Mouse (Mus musculus) CH12.LX (cell line): Measurements from ENCODE around the gene Ccdc155.

Source experiments
- CHD1 ChIP-seq: IDR thresholded peaks from 2 replicates; pipeline ENCODE4 v1.6.1; 2012; ENCODE audit warnings: low read depth, low read length, improper control_type of control experiment, inconsistent platforms
- CHD2 ChIP-seq: IDR thresholded peaks from 2 replicates; pipeline ENCODE4 v1.6.1; 2011; ENCODE audit warnings: low read length, improper control_type of control experiment
- CTCF ChIP-seq, 2 experiments: IDR thresholded peaks in 1 of 2; conservative IDR thresholded peaks in 1 of 2; 2 replicates each; pipeline ENCODE4 v1.5.1; 2011 to 2012; ENCODE audit warnings: low read depth in 2 of 2, low read length in 2 of 2, improper control_type of control experiment in 1 of 2, inconsistent platforms in 1 of 2, mild to moderate bottlenecking in 1 of 2, moderate library complexity in 1 of 2
- E2F4 ChIP-seq: IDR thresholded peaks from 2 replicates; pipeline ENCODE4 v1.6.1; 2011; ENCODE audit warnings: low read depth, low read length, improper control_type of control experiment; ENCODE audit not compliant: insufficient replicate concordance
- IRF4 ChIP-seq: IDR thresholded peaks from 2 replicates; pipeline ENCODE4 v1.6.1; 2014; ENCODE audit warnings: low read depth, mild to moderate bottlenecking, inconsistent platforms, low read length, improper control_type of control experiment
- JUN ChIP-seq: IDR thresholded peaks from 2 replicates; pipeline ENCODE4 v1.6.1; 2011; ENCODE audit warnings: low read depth, mild to moderate bottlenecking, low read length, improper control_type of control experiment, moderate library complexity; ENCODE audit not compliant: insufficient read depth
- KAT2A ChIP-seq: IDR thresholded peaks from 2 replicates; pipeline ENCODE4 v1.6.1; 2012; ENCODE audit warnings: low read length, improper control_type of control experiment, inconsistent platforms; ENCODE audit not compliant: insufficient replicate concordance
- POLR2A ChIP-seq: IDR thresholded peaks from 2 replicates; pipeline ENCODE4 v1.6.1; 2011; ENCODE audit warnings: low read depth, mild to moderate bottlenecking, improper control_type of control experiment, low read length
- POLR2AphosphoS2 ChIP-seq: IDR thresholded peaks from 2 replicates; pipeline ENCODE4 v1.6.1; 2011; ENCODE audit warnings: low read depth, low read length, improper control_type of control experiment

- TF ChIP-seq CTCF (conservative IDR thresholded peaks at IDR 0.05 in 1 of 2, IDR thresholded peaks at IDR 0.05 in 1 of 2; ENCODE audit: low read depth in 2 of 2, low read length in 2 of 2) (no peak), IRF4 (no peak), POLR2A (no peak), CHD2 (no peak), KAT2A (no peak), JUN (no peak), POLR2AphosphoS2 (no peak), CHD1 (no peak), E2F4 (no peak)
Observed at GRCm38 (mm10) chr7:45192585-45193310, 11.9 kb downstream of the Ccdc155 start.
